Mouse (Mus musculus) intestine, embryonic 15.5 days (tissue): ENCODE data around the gene Bag5. TPM values are rescaled to one million over a fixed set of nuclear protein-coding genes. Genes with fewer than 3 reads are reported as not detected.
"Not testable (repeated sequence)": the region's sequence is repeated elsewhere in the genome, so short reads cannot be mapped to it uniquely, and the experiment has no call there.

Experiments
- ATAC-seq: fragments of 200-750 bp; cut with Nextera tagmentation; 2 replicates; pipeline ENCODE4 v1.8.0; 2017; ENCODE audit warnings: moderate TSS enrichment, moderate library complexity
- H3K27ac ChIP-seq: fragments of 300-500 bp; sonication (generic); 2 replicates; pipeline ENCODE4 v1.5.1; 2015; ENCODE audit warnings: mild to moderate bottlenecking, inconsistent platforms
- H3K27me3 ChIP-seq: fragments of 300-500 bp; sonication (generic); replicated peaks from 2 replicates; pipeline ENCODE4 v1.6.1; 2015; ENCODE audit warnings: inconsistent platforms
- H3K36me3 ChIP-seq: fragments of 300-500 bp; sonication (generic); 2 replicates; pipeline ENCODE4 v1.6.1; 2015; ENCODE audit warnings: inconsistent platforms
- H3K4me1 ChIP-seq: fragments of 300-500 bp; sonication (generic); replicated peaks from 2 replicates; pipeline ENCODE4 v1.6.1; 2015; ENCODE audit warnings: inconsistent platforms
- H3K4me2 ChIP-seq: fragments of 300-500 bp; sonication (generic); replicated peaks from 2 replicates; pipeline ENCODE4 v1.6.1; 2015; ENCODE audit warnings: mild to moderate bottlenecking, inconsistent platforms
- H3K4me3 ChIP-seq: fragments of 300-500 bp; sonication (generic); replicated peaks from 2 replicates; pipeline ENCODE4 v1.5.1; 2015; ENCODE audit warnings: inconsistent platforms
- H3K9ac ChIP-seq: fragments of 300-500 bp; sonication (generic); 2 replicates; pipeline ENCODE4 v1.6.1; 2015; ENCODE audit warnings: inconsistent platforms
- H3K9me3 ChIP-seq: fragments of 300-500 bp; sonication (generic); 2 replicates; pipeline ENCODE4 v1.6.1; 2016; ENCODE audit warnings: inconsistent platforms
- WGBS: fragments of 180-500 bp; shearing (Covaris S2); methylation state at CpG from one replicate; pipeline ENCODE4 v1.1.7; 2015; 5-methylcytosine and 5-hydroxymethylcytosine counted together
- polyA plus RNA-seq: library from polyadenylated mRNA; unstranded; fragments of >200 nt; fragmentation: Nextera tagmentation; extraction: Ambion mirVana; gene quantifications from 2 replicates; pipeline ENCODE4 v1.2.1, GENCODE M21; 2015

The Bag5 gene
- polyA plus RNA-seq, 1 experiment from 2014 or later = 48.7 TPM

DNA sequence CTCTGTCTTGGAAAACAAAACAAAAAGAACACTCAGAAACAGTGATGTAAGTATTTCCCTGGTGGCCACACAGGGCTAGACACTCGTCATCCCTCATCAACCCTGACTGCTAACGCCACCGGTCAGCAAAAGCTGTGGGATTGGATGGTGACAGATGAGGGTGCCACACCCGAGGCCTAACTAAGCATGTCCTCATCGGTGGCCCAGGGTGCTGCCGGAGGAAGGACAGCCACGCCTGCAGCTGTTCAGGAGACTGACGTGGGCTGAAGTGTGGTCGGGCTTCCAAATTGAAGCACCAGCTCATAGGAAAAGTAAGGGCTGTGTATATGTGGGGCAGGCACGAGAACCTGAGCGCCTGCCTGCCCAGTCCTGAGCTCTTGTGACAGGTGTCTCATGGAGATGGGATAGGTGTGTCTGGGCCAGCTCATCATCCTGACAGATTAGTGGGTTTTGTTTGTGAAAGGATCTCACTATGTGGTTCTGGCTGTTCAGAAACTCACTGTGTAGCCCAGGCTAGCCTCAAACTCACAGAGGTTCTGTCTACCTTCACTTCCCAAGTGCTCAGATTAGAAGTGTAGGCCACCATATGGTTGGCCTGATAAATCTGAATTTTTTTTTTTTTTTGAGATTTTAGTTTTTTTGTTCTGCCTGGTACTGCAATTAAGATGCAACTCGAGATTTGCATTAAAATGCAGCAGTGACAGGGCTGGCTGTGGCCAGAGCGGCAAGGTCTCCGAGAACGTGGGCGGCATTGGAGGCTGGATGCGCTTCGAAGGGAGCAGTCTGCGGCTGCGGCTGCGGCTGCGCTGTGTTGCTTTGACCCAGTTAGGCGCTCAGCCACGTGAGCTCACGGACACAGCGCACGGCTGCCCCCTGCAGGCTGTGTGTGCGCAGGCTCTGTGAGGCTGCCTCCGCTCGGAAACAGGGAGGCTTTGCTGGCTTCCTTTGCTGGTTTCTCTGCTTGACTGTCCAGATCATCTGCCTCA lies 19.1 kb upstream of the Bag5 start:
- WGBS = 33% methylated on average over 30 of the region's 30 CpGs
- Histone ChIP-seq H3K4me1 (peaks cover 11% of the 10 kb centered on the region; the same call in 1 of the 2 replicates), H3K27ac (no peak overlapping the region), H3K9ac (no peak overlapping the region), H3K36me3 (0 out of 2 replicates have a peak, but pooled peaks cover 3% of the 10 kb centered on the region), H3K27me3 (no peaks in the 10 kb centered on the region), H3K4me2 (peak overlapping the region; percentile 44), H3K9me3 (no peaks in the 10 kb centered on the region), H3K4me3 (no peak overlapping the region)
- ATAC-seq = peak; percentile 94

DNA sequence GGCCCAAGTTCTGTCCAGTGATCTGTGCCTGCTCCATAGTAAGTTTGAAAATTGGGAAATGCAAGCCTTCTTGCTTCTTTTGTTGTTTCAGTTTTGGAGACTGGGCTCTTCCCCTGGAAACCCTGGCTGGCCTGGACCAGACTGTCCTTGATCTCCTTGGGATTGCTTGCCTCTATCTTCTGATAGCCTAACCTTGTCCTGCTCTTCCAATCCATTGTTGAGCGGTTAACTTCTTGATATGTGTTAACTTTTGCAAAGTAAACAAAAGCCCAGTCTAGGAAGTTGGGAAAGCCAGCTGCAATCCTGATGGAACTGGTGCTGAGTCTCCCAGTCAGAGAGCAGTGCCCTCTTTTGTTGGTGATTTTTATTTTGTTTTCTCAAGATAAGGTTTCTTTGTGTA lies 14.9 kb upstream of the Bag5 start:
- WGBS = 61% methylated on average over 1 of the region's 1 CpGs
- no peak for ATAC-seq

DNA sequence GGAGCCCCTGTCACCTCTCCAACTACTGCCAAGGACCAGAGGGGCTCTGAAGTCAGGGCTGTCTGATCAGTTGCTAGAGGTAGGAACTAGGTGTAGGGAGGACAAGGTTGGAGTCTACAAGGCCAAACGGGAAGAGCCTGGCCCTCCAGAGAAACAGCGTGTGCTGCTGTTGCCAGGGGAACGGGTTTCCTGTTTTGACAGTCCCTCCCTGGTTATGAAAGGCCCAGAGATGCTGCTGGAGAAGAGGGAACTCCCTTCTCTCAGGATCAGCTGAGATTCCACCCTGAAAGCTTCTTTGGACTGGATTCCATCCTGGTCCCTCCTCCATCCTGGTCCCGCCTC lies 13.0 kb upstream of the Bag5 start:
- no peak; the same call in 1 of the 2 replicates for ATAC-seq
- no peak overlapping the region for H3K4me2 ChIP-seq
- no peaks in the 10 kb centered on the region for H3K27me3 ChIP-seq
- H3K4me1 ChIP-seq = peaks cover 4% of the 10 kb centered on the region; the same call in 1 of the 2 replicates
- no peak overlapping the region for H3K4me3 ChIP-seq
- no peaks in the 10 kb centered on the region for H3K9me3 ChIP-seq
- H3K9ac ChIP-seq = peak overlapping the region; percentile 18; the same call in 1 of the 2 replicates
- 0 out of 2 replicates have a peak overlapping the region, but pooled peaks have one; percentile 19 for H3K27ac ChIP-seq
- 0 out of 2 replicates have a peak, but pooled peaks cover 5% of the 10 kb centered on the region for H3K36me3 ChIP-seq
- WGBS = 58% methylated on average over 4 of the region's 4 CpGs

More for the DNA sequence above, 14.9 kb upstream of the Bag5 start:
- Histone ChIP-seq H3K27ac (no peak overlapping the region), H3K4me1 (peaks cover 15% of the 10 kb centered on the region; the same call in 1 of the 2 replicates), H3K27me3 (no peaks in the 10 kb centered on the region), H3K36me3 (0 out of 2 replicates have a peak, but pooled peaks cover 5% of the 10 kb centered on the region), H3K4me3 (no peak overlapping the region), H3K9ac (no peak overlapping the region), H3K9me3 (no peaks in the 10 kb centered on the region), H3K4me2 (no peak overlapping the region)

DNA sequence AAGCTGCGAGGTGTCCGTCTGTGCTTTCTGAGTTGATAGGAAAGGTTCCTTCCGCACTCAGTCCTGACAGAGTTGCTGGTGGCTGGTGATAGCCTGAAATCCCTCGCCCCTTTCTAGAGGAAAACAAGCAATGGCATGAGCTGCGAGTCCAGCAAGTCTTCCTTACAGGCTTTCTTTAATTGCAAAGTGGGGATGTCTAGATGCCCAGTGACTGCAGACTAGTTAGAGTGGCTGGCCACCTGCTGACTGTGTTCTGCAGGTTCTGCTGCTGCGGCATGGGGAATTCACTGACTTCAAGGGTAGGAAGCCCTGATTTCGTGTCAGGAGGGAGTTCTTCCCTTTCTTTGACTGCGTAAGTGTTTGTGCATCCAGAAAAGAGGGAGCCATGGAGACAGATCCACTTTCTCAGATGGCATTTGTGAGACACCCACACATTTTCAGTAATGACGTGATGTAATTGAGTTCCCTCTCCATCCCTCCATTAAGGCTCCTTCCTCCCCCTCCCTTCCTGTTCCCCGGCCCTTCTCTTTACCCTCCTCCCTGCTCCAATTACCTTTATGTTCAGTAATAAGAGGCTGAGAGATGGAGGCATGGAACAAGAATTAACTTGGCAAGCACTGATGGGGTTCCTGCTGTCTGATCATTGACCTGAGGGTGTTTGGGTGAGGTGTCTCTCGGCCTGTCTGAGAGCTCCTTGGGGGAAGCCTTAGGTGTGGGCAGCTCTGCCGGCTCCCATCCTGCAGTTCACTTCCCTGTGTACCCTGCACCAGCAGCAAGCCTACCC lies 12.5 kb upstream of the Bag5 start:
- 73% methylated on average over 12 of the region's 12 CpGs for WGBS
- peak overlapping the region; percentile 27; the same call in 1 of the 2 replicates for H3K27ac ChIP-seq
- no peak for ATAC-seq

GRCm38 (mm10) chr12:111724638-111725337 lies 11.7 kb upstream of the Bag5 start:
- WGBS = 58% methylated on average over 6 of the region's 6 CpGs
- Histone ChIP-seq H3K27me3 (no peaks in the 10 kb centered on the region), H3K9me3 (no peaks in the 10 kb centered on the region), H3K4me3 (no peak overlapping the region), H3K36me3 (0 out of 2 replicates have a peak, but pooled peaks cover 5% of the 10 kb centered on the region), H3K4me2 (no peak overlapping the region), H3K9ac (no peak overlapping the region), H3K27ac (peak overlapping the region; percentile 27; the same call in 1 of the 2 replicates), H3K4me1 (peaks cover 4% of the 10 kb centered on the region; the same call in 1 of the 2 replicates)
- no peak for ATAC-seq

More for the DNA sequence above, 12.5 kb upstream of the Bag5 start:
- H3K27me3 ChIP-seq = no peaks in the 10 kb centered on the region
- no peaks in the 10 kb centered on the region for H3K9me3 ChIP-seq
- H3K4me3 ChIP-seq = no peak overlapping the region
- H3K4me2 ChIP-seq = no peak overlapping the region
- peaks cover 4% of the 10 kb centered on the region; the same call in 1 of the 2 replicates for H3K4me1 ChIP-seq
- H3K36me3 ChIP-seq = 0 out of 2 replicates have a peak, but pooled peaks cover 5% of the 10 kb centered on the region
- H3K9ac ChIP-seq = peak overlapping the region; percentile 18; the same call in 1 of the 2 replicates

- ATAC-seq = no peak
- no peak overlapping the region for H3K9ac ChIP-seq
- 0 out of 2 replicates have a peak, but pooled peaks cover 5% of the 10 kb centered on the region for H3K36me3 ChIP-seq
- peaks cover 4% of the 10 kb centered on the region; the same call in 1 of the 2 replicates for H3K4me1 ChIP-seq
- no peak overlapping the region for H3K27ac ChIP-seq
- no peak overlapping the region for H3K4me2 ChIP-seq
- WGBS = 72% methylated on average over 9 of the region's 9 CpGs
- no peak overlapping the region for H3K4me3 ChIP-seq
- H3K9me3 ChIP-seq = no peaks in the 10 kb centered on the region
- H3K27me3 ChIP-seq = no peaks in the 10 kb centered on the region
These were observed 9.6 kb upstream of the Bag5 start for GRCm38 (mm10) chr12:111722654-111723053.

DNA sequence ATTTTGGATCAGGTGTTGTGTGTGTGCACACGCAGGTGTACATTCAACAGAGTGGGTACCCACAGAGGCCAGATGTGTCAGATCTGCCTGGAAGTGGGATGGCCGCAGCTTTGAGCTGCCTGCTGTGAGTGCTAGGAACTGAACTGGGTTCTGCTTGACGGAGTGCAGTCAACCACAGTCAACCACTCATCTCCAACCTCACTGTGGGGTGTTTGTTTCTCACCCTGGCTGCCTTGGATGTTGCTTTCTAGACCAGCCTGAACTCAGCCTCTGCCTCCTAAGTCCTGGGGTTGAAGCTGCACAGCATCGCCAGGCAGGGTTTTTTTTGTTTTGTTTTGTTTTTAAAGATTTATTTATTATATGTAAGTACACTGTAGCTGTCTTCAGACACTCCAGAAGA lies 7.2 kb upstream of the Bag5 start:
- Histone ChIP-seq H3K4me1 (peaks cover 4% of the 10 kb centered on the region; the same call in 1 of the 2 replicates), H3K36me3 (peaks cover 7% of the 10 kb centered on the region; the same call in 1 of the 2 replicates), H3K4me2 (no peak overlapping the region), H3K9ac (no peak overlapping the region), H3K27ac (no peak overlapping the region), H3K4me3 (no peak overlapping the region), H3K9me3 (no peaks in the 10 kb centered on the region), H3K27me3 (no peaks in the 10 kb centered on the region)
- no peak for ATAC-seq
- 87% methylated on average over 4 of the region's 4 CpGs for WGBS

GRCm38 (mm10) chr12:111718656-111719055 lies 5.6 kb upstream of the Bag5 start:
- WGBS = 73% methylated on average over 8 of the region's 8 CpGs
- Histone ChIP-seq H3K9ac (no peak overlapping the region), H3K36me3 (peaks cover 5% of the 10 kb centered on the region; the same call in 1 of the 2 replicates), H3K4me2 (no peak overlapping the region), H3K4me3 (no peak overlapping the region), H3K4me1 (peaks cover 3% of the 10 kb centered on the region; the same call in 1 of the 2 replicates), H3K27ac (no peak overlapping the region), H3K27me3 (no peaks in the 10 kb centered on the region), H3K9me3 (no peaks in the 10 kb centered on the region)
- ATAC-seq = no peak

DNA sequence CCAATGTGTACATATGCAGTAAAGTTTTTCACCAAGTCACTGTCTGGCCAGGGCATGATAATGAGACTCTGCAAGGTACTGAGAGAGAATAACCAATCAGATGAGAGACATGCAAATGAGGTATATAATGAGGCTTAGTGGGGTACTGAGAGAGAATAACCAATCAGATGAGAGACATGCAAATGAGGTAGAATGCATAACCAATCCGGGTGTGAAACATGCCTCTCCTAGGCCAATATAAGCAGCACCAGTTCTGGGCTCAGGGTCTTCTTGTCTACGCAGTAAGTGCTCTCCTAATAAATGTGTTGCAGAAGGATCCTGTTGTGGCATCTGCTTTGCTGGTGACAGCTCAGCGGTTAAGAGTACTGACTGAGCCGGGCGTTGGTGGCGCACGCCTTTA lies 3.4 kb upstream of the Bag5 start:
- no peak for ATAC-seq
- Histone ChIP-seq H3K4me2 (no peak overlapping the region), H3K27ac (no peak overlapping the region), H3K9ac (no peak overlapping the region), H3K4me1 (peaks cover 9% of the 10 kb centered on the region; the same call in 1 of the 2 replicates), H3K4me3 (no peak overlapping the region), H3K9me3 (no peaks in the 10 kb centered on the region), H3K36me3 (peaks cover 5% of the 10 kb centered on the region; the same call in 1 of the 2 replicates), H3K27me3 (no peaks in the 10 kb centered on the region)
- WGBS = 98% methylated on average over 7 of the region's 7 CpGs

GRCm38 (mm10) chr12:111713880-111714279 lies 823 bp upstream of the Bag5 start:
- H3K9me3 ChIP-seq, H3K9ac ChIP-seq, H3K27me3 ChIP-seq, ATAC-seq, H3K27ac ChIP-seq: not testable (repeated sequence)
- H3K4me3 ChIP-seq = peak overlapping the region; percentile 99
- peaks cover 15% of the 10 kb centered on the region for H3K36me3 ChIP-seq
- WGBS = 74% methylated on average over 6 of the region's 6 CpGs
- peak overlapping the region; percentile 72 for H3K4me2 ChIP-seq
- peaks cover 11% of the 10 kb centered on the region; the same call in 1 of the 2 replicates for H3K4me1 ChIP-seq

DNA sequence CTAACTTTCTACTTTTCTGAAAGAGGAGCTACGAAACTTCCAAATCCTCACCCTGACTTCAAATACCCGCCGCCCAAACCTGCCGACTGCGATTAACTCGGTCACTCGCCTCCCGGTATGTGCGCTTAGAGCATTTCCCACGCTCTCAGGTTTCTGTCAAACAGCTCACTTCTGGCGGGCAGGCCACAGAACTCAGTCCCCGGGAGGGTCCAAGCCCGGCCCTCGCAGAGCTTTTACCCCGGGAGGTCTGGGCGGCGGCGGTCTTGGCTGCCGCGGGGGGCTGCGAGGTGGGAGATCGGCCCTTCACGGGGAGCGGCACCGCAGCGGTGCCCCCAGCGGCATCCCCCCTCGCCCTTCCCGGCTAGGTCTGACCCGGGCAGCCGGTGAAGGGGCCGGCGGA lies 581 bp downstream of the Bag5 start:
- H3K36me3 ChIP-seq = peaks cover 18% of the 10 kb centered on the region
- H3K4me1 ChIP-seq = peaks cover 11% of the 10 kb centered on the region; the same call in 1 of the 2 replicates
- peak overlapping the region; percentile 72 for H3K4me2 ChIP-seq
- WGBS = under 1% methylated on average over 33 of the region's 33 CpGs
- peak overlapping the region; percentile 98 for H3K9ac ChIP-seq
- peak; percentile 48 for ATAC-seq
- no peaks in the 10 kb centered on the region for H3K27me3 ChIP-seq
- no peaks in the 10 kb centered on the region for H3K9me3 ChIP-seq
- H3K4me3 ChIP-seq = peak overlapping the region; percentile 99
- peak overlapping the region; percentile 70 for H3K27ac ChIP-seq
